Mouse (Mus musculus): ENCODE results near the gene Gpr1. TPM values are rescaled to one million over a fixed set of nuclear protein-coding genes. Genes with fewer than 3 reads are reported as not detected.
"Not testable (repeated sequence)": the region's sequence is repeated elsewhere in the genome, so short reads cannot be mapped to it uniquely, and the experiment has no call there.

Gpr1 gene
- total RNA-seq, 2 experiments from 2014 or later, result 0.50 TPM

DNA sequence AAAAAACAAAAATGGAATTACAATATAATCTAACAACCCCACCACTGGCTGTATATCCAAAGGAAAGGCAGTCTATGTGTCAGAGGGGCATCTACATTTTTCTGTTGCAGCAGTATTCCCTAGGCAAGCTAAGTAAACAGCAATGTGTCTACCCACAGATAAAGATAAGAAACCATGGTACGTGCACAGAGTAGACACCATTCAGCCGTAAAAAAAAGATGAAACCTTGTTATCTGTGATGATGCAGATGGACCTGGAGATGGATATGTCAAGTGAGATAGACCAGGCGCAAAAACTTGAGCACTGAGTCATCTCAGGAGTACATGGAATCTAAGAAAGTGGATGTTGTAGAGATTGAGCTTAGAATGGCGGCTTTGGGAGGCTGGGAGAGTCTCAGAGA is 10.7 kb upstream of the Gpr1 start:
- intact Hi-C loops (cut with DNase I), result no loop called here
- no peak for DNase-seq

DNA sequence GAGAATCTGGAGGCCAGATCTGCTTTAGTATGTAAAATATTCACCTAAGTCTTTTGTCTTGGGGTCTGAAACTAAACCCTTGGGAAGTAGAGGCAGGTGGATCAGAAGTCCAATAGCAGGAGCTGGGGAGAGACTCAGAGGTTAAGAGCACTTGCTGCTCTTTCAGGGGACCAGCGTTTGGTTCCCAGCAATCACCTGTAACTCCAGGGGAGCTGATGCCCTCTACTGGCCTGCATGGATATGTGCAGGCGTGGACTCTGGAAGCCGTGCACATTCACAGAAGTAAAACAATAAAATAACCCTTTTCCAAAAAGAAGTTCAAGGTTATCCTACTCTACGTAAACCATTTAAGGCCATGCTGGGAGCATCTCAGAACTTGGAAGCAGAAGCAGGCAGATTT is 4.9 kb upstream of the Gpr1 start:
- no peak for DNase-seq
- intact Hi-C loops (cut with DNase I), result no loop called here

DNA sequence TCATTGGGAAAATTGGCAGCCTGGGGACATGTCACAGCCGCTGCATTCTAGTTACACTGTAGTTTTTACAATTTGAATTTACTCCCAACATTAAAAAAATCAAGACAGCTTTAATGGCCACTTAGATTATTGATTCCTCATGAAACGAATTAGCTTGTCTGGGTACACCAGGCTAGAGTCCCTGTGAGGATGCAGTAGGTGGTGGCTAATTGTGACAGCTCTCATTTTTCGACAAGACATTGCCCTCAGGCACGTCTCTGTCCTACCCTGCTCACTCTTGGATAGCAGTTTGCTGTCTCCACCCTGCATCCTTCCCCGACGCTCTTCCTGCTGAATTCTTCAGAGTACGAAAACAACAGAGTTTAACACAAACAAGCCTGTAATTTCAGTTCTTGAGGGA is 288 bp upstream of the Gpr1 start:
- intact Hi-C loops (cut with DNase I), result no loop called here

DNA sequence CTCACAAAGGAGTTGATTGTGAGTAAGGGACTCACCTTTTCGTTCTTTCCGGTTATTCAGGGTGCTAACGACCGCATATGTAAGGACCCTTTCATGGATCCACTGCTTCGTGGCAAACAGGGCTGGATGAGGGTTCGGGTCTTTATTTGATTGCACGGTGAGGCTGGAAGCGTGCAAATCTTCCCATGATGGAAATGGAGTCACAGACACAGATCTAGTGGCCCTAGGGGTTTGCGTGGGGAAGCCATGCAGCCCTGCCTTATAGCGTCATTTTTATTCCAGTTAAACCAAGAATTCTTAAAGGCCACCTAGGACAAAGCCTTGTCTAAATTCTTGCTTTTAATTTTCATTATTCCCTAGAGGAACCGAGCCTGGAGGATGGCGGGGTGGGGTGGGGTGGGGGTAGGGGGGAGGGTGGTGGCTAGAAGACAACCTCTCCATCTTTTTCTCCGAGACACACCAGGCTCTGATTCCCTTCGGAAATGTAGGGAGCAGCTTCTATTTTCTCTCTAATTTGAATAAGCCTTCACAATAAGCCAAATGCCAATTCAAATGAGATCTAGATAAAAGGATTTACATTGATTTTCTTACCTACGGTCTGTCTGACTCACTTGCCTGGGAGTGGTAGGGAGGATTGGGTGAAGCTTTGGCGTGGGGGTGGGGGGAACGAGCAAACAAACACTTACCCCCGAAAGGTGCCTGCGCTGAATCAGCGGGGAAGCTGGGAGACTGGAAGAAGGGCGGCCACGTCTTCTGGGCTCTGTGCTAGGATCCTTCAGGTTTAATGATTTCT is 669 bp downstream of the Gpr1 start:
- intact Hi-C loops (cut with DNase I), result no loop called here
- DNase-seq, result no peak

More for the DNA sequence above, 288 bp upstream of the Gpr1 start:
- no peak for DNase-seq

DNA sequence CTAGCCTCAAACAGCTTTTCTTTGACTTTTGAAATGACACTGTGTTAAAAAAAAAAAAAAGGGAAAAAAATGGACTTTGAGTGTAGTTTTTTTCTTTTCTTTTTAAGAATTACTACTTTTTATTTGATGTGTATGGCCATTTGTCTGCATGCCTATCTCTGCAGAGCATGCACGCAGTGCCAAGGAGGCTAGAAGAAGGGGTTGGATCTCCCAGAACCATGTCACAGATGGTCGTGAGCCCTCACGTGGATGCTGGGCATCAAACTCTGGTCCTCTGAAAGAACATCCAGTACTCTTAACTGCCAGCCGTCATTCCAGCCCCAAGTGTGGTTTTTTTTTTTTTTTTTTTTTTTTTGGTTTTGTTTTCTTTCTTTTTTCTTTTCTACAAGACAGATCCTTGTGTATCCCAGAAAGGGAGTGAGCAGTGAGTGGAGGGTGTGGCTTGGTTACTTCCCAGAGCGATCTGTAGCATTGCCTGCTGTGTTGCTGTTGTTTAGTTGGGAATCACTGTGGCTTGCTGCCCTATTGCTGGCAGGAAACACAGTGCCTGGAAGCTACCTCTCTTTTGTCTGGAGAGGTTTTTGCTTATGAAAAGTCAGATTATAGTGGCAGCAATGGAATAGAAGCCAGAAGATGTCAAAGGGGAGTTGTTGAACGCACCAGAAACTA is 4.3 kb downstream of the Gpr1 start:
- intact Hi-C loops (cut with DNase I), result no loop called here
- no peak for DNase-seq

DNA sequence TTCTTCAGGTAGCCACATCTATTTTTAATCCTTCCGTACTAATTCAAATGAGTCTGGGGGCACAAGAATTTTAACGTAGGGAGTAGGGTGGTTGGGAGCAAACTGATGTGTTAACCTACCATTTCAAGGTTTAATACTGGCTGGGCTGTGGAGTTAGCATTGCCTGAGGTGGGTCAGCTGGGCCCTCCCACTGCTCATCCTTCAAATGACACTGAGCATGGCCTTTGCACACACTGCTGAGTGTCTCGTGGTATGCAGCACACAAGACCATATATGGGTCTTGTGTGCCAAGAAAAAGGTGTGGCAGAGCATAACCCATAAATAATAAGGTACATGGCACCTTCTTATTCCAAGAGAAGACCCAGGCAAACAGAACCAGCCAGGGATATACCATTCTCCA is 6.7 kb downstream of the Gpr1 start:
- no peak for DNase-seq
- intact Hi-C loops (cut with DNase I), result no loop called here

DNA sequence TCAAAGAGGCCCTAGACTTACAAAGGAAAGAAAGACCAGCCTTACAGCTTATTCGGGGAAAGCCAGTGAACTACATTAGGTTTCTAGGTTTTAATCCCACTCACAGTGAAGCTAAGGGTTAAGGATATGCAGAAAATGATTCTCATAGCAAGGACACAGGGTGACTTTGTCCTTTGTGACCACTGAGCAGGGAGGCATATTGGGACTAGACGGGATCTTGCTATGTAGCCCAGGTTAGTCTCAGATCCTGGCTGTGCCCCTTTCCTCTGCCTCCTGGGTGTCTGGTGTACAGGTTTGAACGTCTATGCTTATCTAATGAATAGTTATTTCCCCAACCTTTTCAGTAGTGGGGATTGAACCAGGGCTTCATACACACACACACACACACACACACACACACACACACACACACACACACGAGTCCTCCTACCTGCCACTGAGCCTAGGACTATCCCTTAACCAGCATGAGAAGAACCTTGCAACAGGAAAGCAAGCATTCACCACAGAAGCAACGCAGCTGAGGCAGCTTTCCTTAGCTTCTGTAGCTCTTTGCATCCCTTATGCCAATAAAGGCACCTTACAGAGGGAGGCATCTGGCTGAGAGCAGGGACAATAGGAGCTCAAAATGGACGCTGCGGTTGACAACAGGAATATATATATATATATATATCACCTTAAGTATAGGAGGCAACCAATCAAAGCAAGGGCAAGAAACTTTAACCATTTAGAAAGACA is 9.5 kb downstream of the Gpr1 start:
- DNase-seq, result no peak
- intact Hi-C loops (cut with DNase I), result no loop called here

DNA sequence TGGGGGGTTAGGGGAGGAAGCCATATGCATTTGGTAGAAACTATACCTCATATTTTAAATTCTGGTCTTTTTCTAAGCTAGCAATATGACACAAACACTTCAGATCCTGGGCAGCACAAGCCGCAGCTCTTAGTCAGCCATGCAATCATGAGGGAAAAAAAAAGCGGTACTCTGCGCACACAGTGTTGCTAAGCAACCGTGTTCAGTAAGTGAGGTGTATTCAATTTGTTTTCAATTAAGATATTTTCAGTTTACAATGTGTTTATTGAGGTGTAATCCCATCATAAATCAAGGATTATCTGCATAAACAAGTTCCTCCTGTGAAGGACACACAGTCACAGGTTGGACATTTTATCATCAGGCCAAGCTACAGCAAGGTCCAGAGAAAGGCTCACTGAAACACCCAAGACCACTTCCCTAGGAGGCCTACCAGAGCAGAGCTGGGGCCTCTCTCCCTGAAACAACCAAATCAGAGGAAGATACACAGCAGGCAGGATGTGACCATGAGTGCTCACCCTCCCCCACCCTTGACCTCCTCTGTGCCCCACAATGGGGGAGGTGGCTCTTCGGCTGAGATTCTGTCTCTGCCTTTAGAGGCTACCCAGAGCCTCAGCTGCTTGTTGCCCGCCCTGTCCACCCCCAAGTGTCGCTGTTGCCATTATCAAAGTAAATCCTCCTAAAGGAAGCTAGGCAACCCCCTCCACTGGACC is 10.2 kb downstream of the Gpr1 start:
- intact Hi-C loops (cut with DNase I), result no loop called here
- DNase-seq, result peak; percentile 40

DNA sequence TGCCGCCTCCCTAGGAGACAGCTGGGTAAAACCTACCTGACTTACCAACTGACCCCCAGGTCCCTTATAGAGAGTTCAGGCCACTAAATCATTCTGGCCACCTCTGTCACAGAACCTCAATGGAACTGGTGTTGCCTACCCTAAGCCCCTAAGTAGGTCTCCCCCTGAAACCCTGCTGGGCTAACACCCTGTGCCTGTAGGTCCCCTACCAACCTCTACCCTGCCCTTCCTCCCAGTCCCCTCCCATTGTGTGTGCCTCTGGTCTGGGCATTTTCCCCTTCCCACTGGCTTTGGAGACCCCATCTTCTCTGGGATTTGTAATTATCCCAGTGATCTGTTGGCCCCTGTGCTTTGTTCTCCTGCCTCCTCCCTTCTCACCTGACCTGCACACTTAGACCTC is 10.9 kb downstream of the Gpr1 start:
- intact Hi-C loops (cut with DNase I), result no loop called here
- DNase-seq, result no peak

DNA sequence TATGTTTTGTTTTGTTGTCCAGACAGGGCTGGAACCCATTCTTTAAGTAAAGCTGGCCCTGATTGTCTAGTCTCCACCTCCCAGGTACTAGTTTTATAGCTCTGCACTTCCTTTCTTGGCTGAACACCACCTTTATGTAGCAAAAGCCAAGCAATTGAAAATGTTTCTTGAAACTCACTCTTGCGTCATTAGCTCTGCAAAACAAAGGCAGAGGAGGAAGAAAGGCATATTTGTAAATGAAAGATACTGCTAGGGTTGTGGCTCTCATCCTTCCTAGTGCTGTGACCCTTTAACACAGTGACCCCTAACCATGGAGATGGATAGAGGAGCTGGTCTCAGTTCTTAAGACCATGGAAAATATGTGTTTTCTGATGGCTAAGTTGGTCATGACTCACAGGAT is 12.7 kb downstream of the Gpr1 start:
- no peak for DNase-seq
- intact Hi-C loops (cut with DNase I), result no loop called here

DNA sequence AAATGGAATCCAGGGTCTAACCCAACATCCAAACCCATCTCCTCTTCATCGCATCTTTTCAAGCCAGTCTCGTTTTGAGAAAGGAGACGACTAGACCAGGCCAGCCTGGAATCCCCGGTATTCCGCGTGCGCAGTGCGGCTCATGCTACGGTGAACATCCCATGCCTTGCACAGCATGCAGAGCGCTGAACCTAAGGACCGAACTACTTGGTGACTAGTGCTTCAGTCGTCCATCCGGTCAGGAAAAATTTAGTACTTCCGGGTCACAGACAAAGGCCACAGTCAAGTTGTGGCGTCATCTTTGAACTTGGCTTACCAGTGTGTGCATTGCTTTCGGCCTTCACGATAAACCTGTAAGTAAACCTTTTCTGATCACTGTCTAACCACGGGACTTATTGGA is 14.0 kb downstream of the Gpr1 start:
- intact Hi-C loops (cut with DNase I), result no loop called here
- DNase-seq, result no peak

DNA sequence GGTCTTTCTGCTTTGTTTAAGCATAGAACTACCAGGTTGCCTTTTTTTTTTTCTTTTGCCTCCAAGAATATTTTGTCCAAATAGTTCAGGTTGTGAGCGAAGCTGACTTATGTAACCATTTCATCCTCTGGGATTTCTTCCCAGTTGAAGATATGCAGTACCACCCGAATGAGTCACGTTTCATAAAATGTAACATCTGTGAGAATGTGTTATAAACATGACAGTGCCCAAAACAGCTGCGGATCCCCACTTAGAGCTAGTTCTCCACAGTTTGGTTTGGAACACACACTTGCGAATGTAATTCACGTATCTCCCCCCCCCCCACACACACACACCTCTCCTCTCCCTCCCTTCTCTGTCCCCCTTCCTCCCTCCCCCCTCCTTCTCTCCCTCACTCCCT is 15.0 kb downstream of the Gpr1 start:
- DNase-seq, result no peak
- intact Hi-C loops (cut with DNase I), result no loop called here

DNA sequence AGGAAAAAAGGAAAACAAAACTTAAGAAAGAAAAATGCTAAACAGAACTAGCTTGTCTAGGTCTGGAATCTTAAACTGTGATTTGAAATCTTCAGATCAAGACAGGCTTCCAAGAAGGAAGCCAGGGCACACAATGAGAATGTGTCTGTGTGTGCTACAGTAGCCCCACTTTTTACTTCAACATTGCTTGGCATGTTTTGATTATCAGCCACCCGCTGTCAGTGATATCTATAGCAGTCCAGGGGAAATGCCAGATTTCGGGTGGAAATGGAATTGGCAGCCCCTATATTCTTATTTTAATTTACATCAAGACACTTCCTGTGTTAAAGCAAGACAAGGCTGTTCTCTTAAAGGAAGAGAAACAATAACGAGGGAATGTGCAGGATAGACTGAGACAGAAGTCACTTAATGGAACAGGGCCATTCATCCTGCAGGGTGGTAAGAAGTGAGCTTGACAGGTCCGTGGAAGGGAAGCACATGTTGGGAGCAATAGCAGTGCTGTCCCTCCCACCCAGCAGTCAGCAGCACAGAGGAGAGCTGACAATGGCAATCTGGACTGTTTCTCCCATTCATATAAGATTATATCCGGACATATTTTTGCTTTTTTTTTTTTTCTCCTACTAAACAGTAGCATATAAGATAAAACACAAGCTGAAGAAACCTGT is 18.4 kb downstream of the Gpr1 start:
- no peak for DNase-seq
- intact Hi-C loops (cut with DNase I), result no loop called here

DNA sequence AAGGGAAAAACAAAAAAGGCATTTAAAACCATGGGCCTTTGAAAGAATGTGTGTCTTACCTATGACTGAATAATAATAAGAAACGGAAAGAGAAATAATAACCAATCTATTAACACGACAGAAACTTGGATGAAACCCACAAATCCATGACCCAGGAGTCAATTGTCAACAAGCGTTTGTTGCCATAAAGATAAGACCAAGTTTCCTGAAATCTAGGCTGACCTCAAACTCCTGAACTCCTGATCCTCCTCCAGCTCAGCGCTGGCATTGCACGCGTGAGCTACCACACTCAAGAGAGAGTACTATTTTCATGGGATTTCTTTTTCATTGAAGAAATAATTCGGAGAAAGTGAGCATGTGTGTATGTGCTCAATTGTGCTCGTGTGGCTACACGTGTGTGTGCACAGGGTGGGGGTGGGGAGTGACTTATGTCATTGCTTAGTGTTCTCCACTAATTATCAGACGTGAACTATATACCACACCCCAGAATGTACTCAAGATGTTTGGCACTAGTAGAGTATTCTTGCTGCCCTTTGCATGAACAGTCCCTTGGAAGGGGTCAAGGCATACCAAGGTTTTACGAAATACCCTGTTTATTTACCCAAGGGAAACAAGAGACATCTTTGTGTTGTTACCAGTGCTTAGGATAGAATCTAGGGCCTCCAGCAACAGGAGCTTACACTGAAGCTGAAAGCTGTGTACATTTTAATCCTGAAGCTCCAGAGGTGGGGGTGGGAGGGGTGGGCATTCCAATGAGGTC is 21.9 kb downstream of the Gpr1 start:
- DNase-seq, result no peak
- intact Hi-C loops (cut with DNase I), result no loop called here

DNA sequence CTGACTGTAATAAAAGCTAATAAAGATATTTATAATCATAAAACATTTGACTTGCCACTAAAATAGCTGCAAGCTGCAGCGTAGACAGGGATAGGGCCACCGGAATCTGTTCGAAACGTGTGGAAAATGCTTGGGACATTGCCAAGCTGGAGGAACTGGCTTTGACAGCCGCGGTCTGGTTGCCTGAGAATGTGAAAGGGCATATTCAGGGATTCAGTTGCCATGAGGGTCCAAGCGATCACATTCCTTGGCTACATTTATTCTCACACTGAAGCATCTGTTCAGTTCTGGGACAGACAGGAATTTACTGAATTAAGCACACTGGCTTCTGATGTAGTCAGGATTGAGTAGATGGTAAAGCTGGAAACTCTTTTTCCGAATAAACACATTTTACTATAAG is 23.5 kb downstream of the Gpr1 start:
- DNase-seq, result peak; percentile 36
- intact Hi-C loops (cut with DNase I), result no loop called here

DNA sequence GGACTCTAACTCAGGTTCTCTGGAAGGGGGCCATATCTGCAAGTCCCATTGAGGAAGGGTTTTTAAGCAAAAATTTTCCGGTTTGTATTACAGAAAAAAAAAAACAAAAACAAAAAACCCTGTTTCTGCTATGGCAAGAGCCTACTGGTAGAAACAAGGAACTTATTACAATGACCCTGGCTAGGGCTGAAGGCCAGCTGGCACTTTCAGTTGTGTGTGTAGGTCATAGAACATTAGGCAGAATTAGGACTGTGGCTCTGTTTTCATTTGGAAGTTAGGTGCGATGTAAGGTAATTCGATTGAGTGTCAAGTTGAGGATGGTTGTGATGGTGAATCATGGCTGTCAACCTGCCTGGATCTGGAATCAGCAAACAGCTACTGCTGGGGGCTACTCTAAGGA is 25.8 kb downstream of the Gpr1 start:
- intact Hi-C loops (cut with DNase I), result no loop called here
- DNase-seq, result no peak

DNA sequence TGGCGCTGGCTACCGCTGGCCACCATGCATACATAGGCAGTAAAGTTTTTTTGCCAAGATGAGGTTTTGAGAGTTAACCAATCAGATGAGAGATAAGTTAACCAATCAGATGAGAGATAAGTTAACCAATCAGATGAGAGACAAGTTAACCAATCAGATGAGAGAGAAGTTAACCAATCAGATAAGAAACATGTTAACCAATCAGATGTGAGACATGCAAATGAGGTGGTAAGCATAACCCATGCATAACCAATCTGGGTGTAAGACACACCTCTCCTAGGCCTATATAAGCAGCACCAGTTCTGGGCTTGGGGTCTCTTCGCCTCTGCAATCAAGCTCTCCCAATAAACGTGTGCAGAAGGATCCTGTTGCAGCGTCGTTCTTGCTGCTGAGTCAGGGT is 28.9 kb downstream of the Gpr1 start:
- intact Hi-C loops (cut with DNase I); DNase-seq: not testable (repeated sequence)

DNA sequence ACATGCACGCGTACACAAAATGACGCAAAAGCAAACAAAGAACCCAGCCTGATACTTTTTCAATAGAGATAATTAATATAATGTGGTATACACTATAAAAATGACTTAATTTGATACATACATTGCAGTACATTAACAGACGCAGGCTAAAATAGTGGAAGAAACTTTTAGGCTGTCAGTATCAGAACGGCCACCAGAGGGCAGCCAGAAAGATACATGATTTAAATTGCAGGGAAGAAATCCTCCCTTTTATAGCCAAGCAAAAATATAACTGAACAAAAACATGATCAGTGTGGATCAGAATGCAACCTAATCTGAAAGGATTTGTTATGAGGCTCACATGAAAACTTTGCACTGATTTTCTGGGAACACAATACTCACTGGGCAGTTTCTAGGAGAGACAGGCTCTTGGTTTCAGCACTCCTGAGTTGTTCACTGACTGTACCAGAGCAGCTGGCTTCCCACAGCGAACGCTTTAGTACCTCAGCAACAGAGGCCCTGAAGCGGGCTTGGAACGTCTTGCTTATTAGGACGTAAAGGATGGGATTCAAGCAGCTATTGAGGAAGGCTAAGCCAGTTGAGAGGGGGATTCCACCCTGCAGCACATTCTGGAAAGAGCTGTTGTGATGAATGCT is 31.6 kb downstream of the Gpr1 start:
- intact Hi-C loops (cut with DNase I), result loop anchor here (5.0 kb wide), 1 partner anchor 70 kb away; no protein-coding TSS in a partner anchor
- DNase-seq, result peak; percentile 50

DNA sequence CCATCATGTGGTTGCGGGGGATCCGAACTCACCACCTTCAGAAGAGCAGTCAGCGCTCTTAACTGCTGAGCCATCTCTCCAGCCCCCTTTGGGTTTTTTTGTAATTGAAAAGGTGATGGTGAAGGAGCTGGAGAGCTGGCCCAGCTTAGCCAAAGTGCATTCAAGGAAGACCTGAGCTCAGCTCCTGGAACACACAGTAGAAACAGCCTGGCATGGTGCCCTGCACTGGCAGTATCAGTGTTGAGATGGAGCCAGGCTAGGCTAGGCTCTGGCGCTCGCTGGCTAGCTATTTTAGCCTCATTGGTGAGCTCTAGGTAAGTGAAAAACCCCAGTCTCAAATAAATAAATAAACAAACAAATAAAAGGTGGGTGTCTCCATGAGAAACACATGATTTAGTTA is 32.1 kb downstream of the Gpr1 start:
- DNase-seq, result peak; percentile 73
- intact Hi-C loops (cut with DNase I), result loop anchor here (5.0 kb wide), 1 partner anchor 70 kb away; no protein-coding TSS in a partner anchor

Data from left cerebral cortex, postnatal 4 days (tissue).